In the genomic region with DNA sequence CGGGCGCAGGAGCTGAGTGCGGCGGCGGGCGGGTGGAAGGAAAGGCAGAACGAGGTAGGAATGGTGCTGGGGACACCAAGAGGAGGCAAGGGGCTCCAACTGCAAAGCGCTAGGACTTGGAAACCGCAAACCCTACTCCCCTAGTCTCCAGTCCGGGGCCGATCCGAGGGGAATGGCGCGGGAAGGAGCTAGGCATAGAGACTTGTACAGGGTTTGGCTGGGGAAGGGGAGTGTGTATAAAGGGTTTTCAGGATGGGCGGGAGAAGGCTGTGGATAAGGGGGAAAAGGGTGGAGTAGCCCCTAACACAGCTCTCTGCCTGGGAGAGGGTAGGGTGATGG, we compare ENCODE assay signal across 9 mouse cellular contexts. TPM values are rescaled to one million over a fixed set of nuclear protein-coding genes. Genes with fewer than 3 reads are reported as not detected.
A peak's percentile ranks its signal among the peaks of the same experiment; 100 is the strongest.
DNase-seq lines count a peak whose midpoint lies in the region; ATAC-seq lines count a peak whose summit lies in the region.
"Had no signal": no experiment of that assay in that cellular context is flagged by ENCODE, and none has a peak within 500 bp of the region (broad histone marks: within the 10 kb centered on the region; RNA-seq: fewer than 3 reads in every experiment).

No protein-coding gene starts in this region.

- WGBS in heart, embryonic 13.5 days, result 11% methylated on average over 15 of the region's 15 CpGs
- 15% methylated on average over 15 of the region's 15 CpGs for WGBS in hindbrain, embryonic 13.5 days
- 13% methylated on average over 15 of the region's 15 CpGs for WGBS in midbrain, embryonic 13.5 days

- ATAC-seq in heart, embryonic 13.5 days (ENCODE audit: extremely low read depth, insufficient number of reproducible peaks, low FRiP score, low TSS enrichment), result no peak
- peak; percentile 37; the same call in 1 of the 2 replicates for ATAC-seq in hindbrain, embryonic 13.5 days (ENCODE audit: low FRiP score)
- ATAC-seq in midbrain, embryonic 13.5 days, result peak; percentile 59

- no peak for DNase-seq in heart, adult 18-20 months
- peak; percentile 38 for DNase-seq in ZHBTc4 (ENCODE audit: low read depth, low spot score)
- no peak for DNase-seq in frontal cortex, postnatal 14 days (ENCODE audit: low spot score in 2 of 2)
- no peak for DNase-seq in right cerebral cortex, postnatal 14 days
- no peak for DNase-seq in spleen, adult 18-20 months

- H3K27me3 ChIP-seq in heart, embryonic 13.5 days (replicated peaks), result peaks cover 97% of the 10 kb centered on the region
- peaks cover 81% of the 10 kb centered on the region for H3K27me3 ChIP-seq in hindbrain, embryonic 13.5 days
- peaks cover 87% of the 10 kb centered on the region for H3K27me3 ChIP-seq in midbrain, embryonic 13.5 days

- H3K4me2 ChIP-seq in heart, embryonic 13.5 days, result peak overlapping the region; percentile 70
- peak overlapping the region; percentile 65 for H3K4me2 ChIP-seq in hindbrain, embryonic 13.5 days
- peak overlapping the region; percentile 64 for H3K4me2 ChIP-seq in midbrain, embryonic 13.5 days (replicated peaks)

- H3K4me3 ChIP-seq in heart, embryonic 13.5 days, result peak overlapping the region; percentile 54
- H3K4me3 ChIP-seq in hindbrain, embryonic 13.5 days, result peak overlapping the region; percentile 45
- peak overlapping the region; percentile 49 for H3K4me3 ChIP-seq in midbrain, embryonic 13.5 days (replicated peaks)

- no peak overlapping the region for H3K27ac ChIP-seq in heart, embryonic 13.5 days (replicated peaks)
- H3K27ac ChIP-seq in hindbrain, embryonic 13.5 days, result no peak overlapping the region
- no peak overlapping the region for H3K27ac ChIP-seq in midbrain, embryonic 13.5 days

- H3K9me3 ChIP-seq in heart, embryonic 13.5 days, result peaks cover 12% of the 10 kb centered on the region; the same call in 1 of the 2 replicates
- peaks cover 13% of the 10 kb centered on the region for H3K9me3 ChIP-seq in hindbrain, embryonic 13.5 days
- H3K9me3 ChIP-seq in midbrain, embryonic 13.5 days, result peaks cover 5% of the 10 kb centered on the region

- no peaks in the 10 kb centered on the region for H3K36me3 ChIP-seq in heart, embryonic 13.5 days
- no peaks in the 10 kb centered on the region for H3K36me3 ChIP-seq in hindbrain, embryonic 13.5 days
- no peaks in the 10 kb centered on the region for H3K36me3 ChIP-seq in midbrain, embryonic 13.5 days

- peak overlapping the region; percentile 56; the same call in 1 of the 2 replicates for H3K9ac ChIP-seq in heart, embryonic 13.5 days
- peak overlapping the region; percentile 60 for H3K9ac ChIP-seq in hindbrain, embryonic 13.5 days
- peak overlapping the region; percentile 44; the same call in 1 of the 2 replicates for H3K9ac ChIP-seq in midbrain, embryonic 13.5 days (replicated peaks)

- no peaks in the 10 kb centered on the region for H3K4me1 ChIP-seq in heart, embryonic 13.5 days
- H3K4me1 ChIP-seq in hindbrain, embryonic 13.5 days (replicated peaks), result no peaks in the 10 kb centered on the region
- 0 out of 2 replicates have a peak, but pooled peaks cover 3% of the 10 kb centered on the region for H3K4me1 ChIP-seq in midbrain, embryonic 13.5 days (replicated peaks)

RNA-seq across cellular contexts. Expression of a gene that starts 1.2 kb away (rescaled TPM):
- 1.1 and 1.5 TPM in 2 replicates for polyA plus RNA-seq in heart, embryonic 13.5 days (2015; fragmentation: Nextera tagmentation; extraction: Ambion mirVana)
- not detected for total RNA-seq in heart, adult 18-20 months (2021)
- polyA plus RNA-seq in hindbrain, embryonic 13.5 days (2015; fragmentation: Nextera tagmentation; extraction: Ambion mirVana), result 1.7 and 2.6 TPM in 2 replicates
- 3.1 and 4.1 TPM in 2 replicates for polyA plus RNA-seq in midbrain, embryonic 13.5 days (2015; fragmentation: Nextera tagmentation; extraction: Ambion mirVana)
- total RNA-seq: hematopoietic stem cell, adult 5-6 weeks had no signal
